Mouse (Mus musculus) E14TG2a.4 (cell line): ENCODE data around the gene Tmem120b.

Experiments used
- H3K27me3 ChIP-seq: 2 replicates; pipeline ENCODE4 v1.6.1; 2014; ENCODE audit warnings: low read length, control low read depth; ENCODE audit not compliant: insufficient read depth
- H3K36me3 ChIP-seq: 2 replicates; pipeline ENCODE4 v1.6.1; 2014; ENCODE audit warnings: low read length, control low read depth; ENCODE audit not compliant: insufficient read depth
- H3K4me1 ChIP-seq: replicated peaks from 2 replicates; pipeline ENCODE4 v1.6.1; 2014; ENCODE audit warnings: low read depth, low read length, control low read depth
- H3K4me3 ChIP-seq: replicated peaks from 2 replicates; pipeline ENCODE4 v1.5.1; 2014; ENCODE audit warnings: mild to moderate bottlenecking, low read length
- H3K9me3 ChIP-seq: 2 replicates; pipeline ENCODE4 v1.6.1; 2014; ENCODE audit warnings: low read length, control low read depth
- CTCF ChIP-seq: conservative IDR thresholded peaks from 2 replicates; pipeline ENCODE4 v1.5.1; 2014; ENCODE audit warnings: low read length
- NANOG ChIP-seq: IDR thresholded peaks from 2 replicates; pipeline ENCODE4 v1.6.1; 2014; ENCODE audit warnings: borderline replicate concordance, low read length, mixed read lengths
- POU5F1 ChIP-seq: IDR thresholded peaks from 2 replicates; pipeline ENCODE4 v1.6.1; 2014; ENCODE audit warnings: low read length, borderline replicate concordance

Tmem120b gene

DNA sequence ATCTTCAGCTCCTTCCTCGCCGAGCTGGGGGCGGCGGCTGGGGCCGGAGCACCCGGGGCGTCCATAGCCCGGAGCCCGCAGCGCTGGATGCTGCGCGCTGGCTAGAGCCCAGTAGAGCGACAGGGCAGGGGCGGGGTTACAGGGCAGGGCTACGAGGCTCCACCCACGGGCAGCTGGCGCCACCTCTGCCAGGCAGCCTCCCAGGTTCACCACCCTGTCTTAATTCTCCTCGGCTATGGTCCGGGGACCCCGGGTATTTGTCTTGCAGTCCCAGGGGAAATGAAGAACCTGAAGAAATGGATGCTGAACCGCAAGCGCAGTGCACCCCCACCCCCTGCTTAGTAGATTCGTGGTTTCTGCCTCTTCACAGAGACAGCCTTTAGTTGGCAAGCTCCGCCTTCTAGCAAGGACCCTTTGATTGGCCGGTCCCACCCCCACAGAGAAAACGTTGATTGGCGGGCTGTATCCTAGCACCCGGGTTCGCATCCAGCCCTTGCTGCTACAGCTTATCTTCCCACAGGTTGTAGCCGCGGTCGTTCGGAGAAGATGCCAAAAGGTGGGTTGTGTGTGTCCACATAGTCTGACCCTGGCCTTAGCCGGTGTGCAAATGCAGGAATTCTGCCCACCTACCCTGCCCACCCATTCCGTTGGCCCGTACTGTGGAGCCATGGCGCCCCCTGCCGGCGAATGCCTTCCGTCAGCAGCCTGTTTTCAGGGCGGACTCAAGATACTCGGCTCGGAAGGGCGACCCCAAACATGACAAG lies 64.3 kb downstream of the Tmem120b start, which contains the start of gene Rhof:
TSS of gene Rhof (minus strand) at position 385 of the 764 bp plus-strand sequence.
- H3K9me3 ChIP-seq, result no peaks in the 10 kb centered on the region
- peaks cover 75% of the 10 kb centered on the region for H3K4me1 ChIP-seq
- H3K4me3 ChIP-seq, result peak within 1 kb of the TSS; percentile 83
- peaks cover 24% of the 10 kb centered on the region for H3K36me3 ChIP-seq
- TF ChIP-seq POU5F1 (no peak), CTCF (peak; percentile 94)
- H3K27me3 ChIP-seq, result peaks cover 45% of the 10 kb centered on the region

GRCm38 (mm10) chr5:123133083-123133783 lies 65.0 kb downstream of the Tmem120b start:
- peaks cover 73% of the 10 kb centered on the region for H3K4me1 ChIP-seq
- H3K27me3 ChIP-seq, result peaks cover 37% of the 10 kb centered on the region
- peaks cover 24% of the 10 kb centered on the region for H3K36me3 ChIP-seq
- H3K9me3 ChIP-seq, result no peaks in the 10 kb centered on the region
- H3K4me3 ChIP-seq, result peak overlapping the region; percentile 83
- TF ChIP-seq NANOG (no peak), CTCF (peak; percentile 100)

- H3K36me3 ChIP-seq, result peaks cover 24% of the 10 kb centered on the region
- no peaks in the 10 kb centered on the region for H3K9me3 ChIP-seq
- peak overlapping the region; percentile 83 for H3K4me3 ChIP-seq
- H3K27me3 ChIP-seq, result peaks cover 32% of the 10 kb centered on the region
- H3K4me1 ChIP-seq, result peaks cover 68% of the 10 kb centered on the region
- TF ChIP-seq NANOG, result no peak
These were observed 65.5 kb downstream of the Tmem120b start for GRCm38 (mm10) chr5:123133784-123134143.

DNA sequence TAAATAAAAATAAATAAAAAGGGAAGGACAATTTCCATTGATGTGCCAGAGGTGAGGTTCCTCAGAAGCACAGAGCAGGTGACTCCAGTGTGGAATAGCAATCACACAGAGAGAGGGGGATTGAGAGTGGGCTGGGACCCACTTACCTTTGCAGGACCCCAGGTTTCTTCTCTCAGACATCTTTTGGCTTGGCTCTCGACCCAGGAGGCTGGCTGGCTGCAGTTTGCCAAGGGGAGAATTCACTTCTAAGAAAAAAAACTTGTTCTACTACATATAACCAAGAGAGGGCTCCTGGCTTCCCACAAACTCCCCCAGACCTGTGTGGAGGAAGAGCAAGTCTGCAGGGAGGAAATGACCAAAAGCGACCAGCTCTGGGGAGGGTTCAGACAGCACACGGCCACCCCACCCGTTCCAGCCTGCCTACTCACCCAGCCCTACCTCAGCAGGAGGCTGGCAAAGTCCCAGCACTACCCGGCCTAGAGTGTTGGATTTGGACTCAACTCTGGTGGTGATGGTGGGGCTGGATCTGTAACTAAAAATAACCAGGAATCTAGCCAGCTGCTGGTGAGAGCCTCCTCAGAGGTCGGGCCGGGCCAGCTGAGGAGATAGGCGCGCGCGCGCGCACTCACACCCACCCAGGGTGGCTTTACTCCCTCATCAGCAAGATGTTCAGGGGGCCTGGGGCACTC lies 66.1 kb downstream of the Tmem120b start:
- Histone ChIP-seq H3K4me1 (peaks cover 62% of the 10 kb centered on the region), H3K9me3 (no peaks in the 10 kb centered on the region), H3K27me3 (peaks cover 26% of the 10 kb centered on the region), H3K36me3 (peaks cover 24% of the 10 kb centered on the region), H3K4me3 (peak overlapping the region; percentile 83)
- no peak for TF ChIP-seq POU5F1
- TF ChIP-seq NANOG, result no peak
- no peak for TF ChIP-seq CTCF

DNA sequence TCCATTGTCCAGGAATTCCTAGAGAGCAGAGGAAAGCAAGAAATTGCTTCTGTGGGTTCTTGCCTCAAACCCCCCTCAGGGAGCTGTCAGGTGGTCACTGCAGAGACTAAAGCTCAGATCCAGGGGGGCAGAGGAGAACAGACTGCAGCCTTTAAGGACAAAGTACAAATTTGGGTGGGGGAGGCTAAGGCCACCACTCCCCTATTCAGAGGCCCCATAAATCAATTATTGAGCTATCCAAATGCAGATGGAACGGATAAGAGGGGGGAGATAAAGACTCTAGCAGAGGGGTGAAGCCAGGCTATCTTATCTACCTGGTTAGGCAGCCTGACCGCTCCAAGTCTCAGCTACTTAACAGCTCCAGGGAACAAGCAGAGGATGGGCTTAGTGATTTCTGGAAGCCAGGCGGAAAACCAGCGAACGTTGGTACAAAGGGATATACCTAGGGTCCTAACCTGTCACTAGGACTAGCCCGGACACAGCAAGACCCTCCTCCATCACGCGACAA lies 66.7 kb downstream of the Tmem120b start:
- peaks cover 19% of the 10 kb centered on the region for H3K36me3 ChIP-seq
- H3K4me1 ChIP-seq, result peaks cover 60% of the 10 kb centered on the region
- TF ChIP-seq POU5F1, result peak; percentile 11; the same call in 1 of the 2 replicates
- TF ChIP-seq CTCF, result no peak
- peak; percentile 93 for TF ChIP-seq NANOG
- peak overlapping the region; percentile 83 for H3K4me3 ChIP-seq
- no peaks in the 10 kb centered on the region for H3K9me3 ChIP-seq
- peaks cover 20% of the 10 kb centered on the region for H3K27me3 ChIP-seq

GRCm38 (mm10) chr5:123135471-123136360 lies 67.5 kb downstream of the Tmem120b start:
- no peaks in the 10 kb centered on the region for H3K9me3 ChIP-seq

DNA sequence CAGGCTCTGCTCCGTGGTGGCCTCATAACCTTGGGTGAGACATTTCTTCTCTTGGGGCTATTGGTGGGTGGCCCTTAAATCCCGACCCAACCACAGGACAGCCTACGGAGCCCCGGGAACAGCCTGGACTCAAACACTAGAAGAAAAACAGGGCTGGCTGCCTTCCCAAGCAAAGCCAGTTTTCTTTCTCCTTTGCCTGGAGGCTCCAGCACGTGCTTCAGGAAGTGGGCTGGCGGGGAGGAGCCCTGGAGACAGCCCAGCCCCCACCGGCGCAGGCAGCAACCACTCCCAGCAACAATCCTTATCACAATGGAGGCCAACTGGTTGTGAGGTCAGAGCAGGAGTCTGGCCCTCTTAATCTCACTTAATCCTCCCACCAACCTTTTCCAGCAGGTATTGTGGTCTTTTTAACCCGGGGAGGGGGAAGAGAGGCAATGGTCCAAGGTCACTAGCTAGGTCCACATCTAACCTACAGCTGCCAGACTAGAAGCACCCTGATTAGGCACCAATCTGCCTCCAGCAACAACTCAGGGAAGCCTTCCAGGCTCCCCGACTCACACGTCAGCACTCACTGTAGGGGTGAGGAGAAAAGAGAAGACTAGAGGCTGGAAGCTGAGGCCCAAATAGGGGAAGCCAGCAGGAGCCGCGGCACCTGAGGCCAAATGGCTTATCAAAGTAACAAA lies 68.3 kb downstream of the Tmem120b start:
- TF ChIP-seq CTCF, result no peak
- TF ChIP-seq NANOG, result 0 out of 2 replicates have a peak, but pooled peaks have one; percentile 2
- TF ChIP-seq POU5F1, result no peak
- peaks cover 19% of the 10 kb centered on the region for H3K36me3 ChIP-seq
- H3K9me3 ChIP-seq, result no peaks in the 10 kb centered on the region
- peak overlapping the region; percentile 83 for H3K4me3 ChIP-seq
- H3K4me1 ChIP-seq, result peaks cover 55% of the 10 kb centered on the region
- peaks cover 5% of the 10 kb centered on the region for H3K27me3 ChIP-seq

More at GRCm38 (mm10) chr5:123135471-123136360, 67.5 kb downstream of the Tmem120b start:
- peaks cover 13% of the 10 kb centered on the region for H3K27me3 ChIP-seq
- H3K4me3 ChIP-seq, result peak overlapping the region; percentile 83
- no peak for TF ChIP-seq NANOG
- TF ChIP-seq CTCF, result no peak
- no peak for TF ChIP-seq POU5F1
- H3K36me3 ChIP-seq, result peaks cover 19% of the 10 kb centered on the region
- H3K4me1 ChIP-seq, result peaks cover 56% of the 10 kb centered on the region
